ENCODE assay signal across 34 mouse cellular contexts in the genomic region with DNA sequence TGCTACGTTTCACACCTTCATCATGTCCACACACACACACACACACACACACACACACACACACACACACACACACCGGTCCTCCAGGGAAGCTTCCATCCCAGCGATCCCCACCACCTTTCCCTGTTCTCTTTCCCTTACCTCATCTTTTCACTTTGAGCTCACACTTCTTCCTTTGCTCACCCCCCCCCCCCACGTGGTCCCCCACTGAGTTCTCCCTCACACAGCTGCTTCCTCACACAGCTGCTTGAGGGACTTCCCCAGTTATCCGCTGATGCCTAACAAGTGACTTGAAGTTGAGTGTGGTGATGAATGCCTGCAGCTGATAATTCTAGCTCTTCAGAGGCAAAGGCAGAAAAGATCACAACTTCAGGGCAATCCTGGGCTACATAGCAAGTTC. TPM values are rescaled to one million over a fixed set of nuclear protein-coding genes. Genes with fewer than 3 reads are reported as not detected.
A peak's percentile ranks its signal among the peaks of the same experiment; 100 is the strongest.
DNase-seq lines count a peak whose midpoint lies in the region; ATAC-seq and TF ChIP-seq lines count a peak whose summit lies in the region.
"Had no signal": no experiment of that assay in that cellular context is flagged by ENCODE, and none has a peak within 500 bp of the region (broad histone marks: within the 10 kb centered on the region; RNA-seq: fewer than 3 reads in every experiment).

No protein-coding gene starts in this region.

- H3K4me3 ChIP-seq in hindbrain, embryonic 10.5 days: no peak overlapping the region
- H3K4me3 ChIP-seq in hindbrain, embryonic 14.5 days (replicated peaks; ENCODE audit: low read length): no peak overlapping the region
- no peak overlapping the region for H3K4me3 ChIP-seq in myocyte
- H3K4me3 ChIP-seq: embryonic facial prominence, embryonic 12.5 days; heart, adult 2 months; heart, embryonic 12.5 days; layer of hippocampus, adult 2 months; limb, embryonic 10.5 days; limb, embryonic 15.5 days; liver, embryonic 13.5 days; neural tube, embryonic 13.5 days had no signal

- no peak for ATAC-seq in hindbrain, embryonic 14.5 days (ENCODE audit: low FRiP score)
- ATAC-seq in hematopoietic stem cell, adult 5-6 weeks (replicated peaks in 1 of 2; ENCODE audit: insufficient read depth in 1 of 2, low FRiP score in 2 of 2, low TSS enrichment in 1 of 2, low read depth in 1 of 2, poor library complexity in 2 of 2, severe bottlenecking in 2 of 2): peak; percentile 64 to 69; a peak in 2 of 4 replicates
- ATAC-seq: forebrain, embryonic 14.5 days; hindbrain, postnatal 0 days; intestine, embryonic 16.5 days; midbrain, embryonic 16.5 days had no signal

- no peak overlapping the region for H3K4me2 ChIP-seq in hindbrain, embryonic 14.5 days (replicated peaks)
- H3K4me2 ChIP-seq in myocyte (ENCODE audit: low read depth): no peak overlapping the region
- H3K4me2 ChIP-seq: embryonic facial prominence, embryonic 12.5 days; limb, embryonic 15.5 days; liver, embryonic 13.5 days; midbrain, embryonic 11.5 days; neural tube, embryonic 13.5 days had no signal

- H3ac ChIP-seq in myocyte (ENCODE audit: control insufficient read depth, insufficient read length): no peak overlapping the region

- H3K4me1 ChIP-seq in hindbrain, embryonic 10.5 days (replicated peaks): no peaks in the 10 kb centered on the region
- no peaks in the 10 kb centered on the region for H3K4me1 ChIP-seq in hindbrain, embryonic 14.5 days (replicated peaks; ENCODE audit: control insufficient read depth, insufficient read depth, low read length)
- H3K4me1 ChIP-seq: limb, embryonic 15.5 days; liver, embryonic 13.5 days had no signal

- H3K27me3 ChIP-seq in hindbrain, embryonic 10.5 days (ENCODE audit: insufficient read depth, poor library complexity, severe bottlenecking): no peaks in the 10 kb centered on the region
- H3K27me3 ChIP-seq in hindbrain, embryonic 14.5 days (ENCODE audit: control insufficient read depth, insufficient read depth, low read length): no peaks in the 10 kb centered on the region
- no peaks in the 10 kb centered on the region for H3K27me3 ChIP-seq in myocyte (ENCODE audit: control insufficient read depth, insufficient read depth, insufficient read length)
- H3K27me3 ChIP-seq: embryonic facial prominence, embryonic 12.5 days; heart, embryonic 12.5 days; limb, embryonic 15.5 days; liver, embryonic 13.5 days; neural tube, embryonic 13.5 days had no signal

- 72% methylated on average over 5 of the region's 5 CpGs for WGBS in hindbrain, embryonic 10.5 days
- 71% methylated on average over 5 of the region's 5 CpGs for WGBS in hindbrain, embryonic 14.5 days

- TF ChIP-seq POLR2A in myocyte (IDR thresholded peaks at IDR 0.05; ENCODE audit: insufficient read length, low read depth): no peak

- no peaks in the 10 kb centered on the region for H3K79me2 ChIP-seq in myocyte (ENCODE audit: control insufficient read depth, insufficient read depth)

- H3K27ac ChIP-seq in hindbrain, embryonic 10.5 days: 0 out of 2 replicates have a peak overlapping the region, but pooled peaks have one; percentile 5
- H3K27ac ChIP-seq in hindbrain, embryonic 14.5 days: no peak overlapping the region
- H3K27ac ChIP-seq: embryonic facial prominence, embryonic 12.5 days; heart, adult 2 months; hindbrain, postnatal 0 days; layer of hippocampus, adult 2 months; limb, embryonic 10.5 days; limb, embryonic 15.5 days; liver, embryonic 13.5 days; macrophage; neural tube, embryonic 13.5 days had no signal

- H3K9ac ChIP-seq in hindbrain, embryonic 14.5 days: no peak overlapping the region
- H3K9ac ChIP-seq: embryonic facial prominence, embryonic 12.5 days; limb, embryonic 15.5 days; liver, embryonic 13.5 days; neural tube, embryonic 13.5 days had no signal

- H3K36me3 ChIP-seq in hindbrain, embryonic 10.5 days: 0 out of 2 replicates have a peak, but pooled peaks cover 5% of the 10 kb centered on the region
- H3K36me3 ChIP-seq in hindbrain, embryonic 14.5 days (replicated peaks; ENCODE audit: control insufficient read depth, insufficient read depth): no peaks in the 10 kb centered on the region
- peaks cover 23% of the 10 kb centered on the region for H3K36me3 ChIP-seq in myocyte (ENCODE audit: control insufficient read depth, insufficient read depth)
- H3K36me3 ChIP-seq: heart, embryonic 12.5 days; liver, embryonic 13.5 days; neural tube, embryonic 13.5 days had no signal

- no peak for DNase-seq in hindbrain, embryonic 10.5 days (ENCODE audit: low spot score)
- DNase-seq in hindbrain, embryonic 14.5 days (ENCODE audit: low spot score): no peak
- DNase-seq in CD4-positive, CD25-positive, alpha-beta regulatory T cell, adult 2 months (ENCODE audit: low read depth, low spot score): peak; percentile 31
- no peak for DNase-seq in kidney, adult 9 months
- DNase-seq in kidney, postnatal 10 days: no peak
- no peak for DNase-seq in left cerebral cortex, adult 8-10 months (ENCODE audit: low spot score in 2 of 2)
- DNase-seq: adrenal gland, postnatal 10 days; cerebellum, adult 11 months; cerebellum, adult 9-10 months; cerebellum, postnatal 36 days; embryo, embryonic 11 days; gastrocnemius, postnatal 25 days; heart, adult 2 months; kidney, postnatal 36 days; layer of hippocampus, postnatal 36 days; liver, embryonic 13.5 days; lung, adult 2 months; lung, postnatal 10 days; retina, postnatal 1 day; right cerebral cortex, postnatal 14 days had no signal

- no peaks in the 10 kb centered on the region for H3K9me3 ChIP-seq in hindbrain, embryonic 10.5 days
- H3K9me3 ChIP-seq in hindbrain, embryonic 14.5 days (ENCODE audit: control insufficient read depth, low read length): no peaks in the 10 kb centered on the region
- H3K9me3 ChIP-seq: embryonic facial prominence, embryonic 12.5 days; heart, embryonic 12.5 days; limb, embryonic 10.5 days; limb, embryonic 15.5 days; liver, embryonic 13.5 days; neural tube, embryonic 13.5 days had no signal

TF ChIP-seq in myocyte, 11 proteins besides CTCF, POLR2A, EP300 and RAD21:
- TF ChIP-seq MAX (IDR thresholded peaks at IDR 0.05; ENCODE audit: low read depth) (no peak), REST (IDR thresholded peaks at IDR 0.05; ENCODE audit: insufficient read depth, insufficient read length) (no peak), E2F4 (IDR thresholded peaks at IDR 0.05; ENCODE audit: insufficient read depth) (no peak), MYOD1 (IDR thresholded peaks at IDR 0.05; ENCODE audit: control insufficient read depth in 1 of 3, insufficient read length in 2 of 3, low read depth in 2 of 3) (peak in 2 of 3 experiments; percentile 13 to 30), SRF (IDR thresholded peaks at IDR 0.05; ENCODE audit: control insufficient read depth, insufficient read length, low read depth) (no peak), MYOG (IDR thresholded peaks at IDR 0.05; ENCODE audit: control insufficient read depth in 1 of 3, insufficient read depth in 1 of 3, insufficient read length in 2 of 3, low read depth in 2 of 3) (peak in 1 of 3 experiments; percentile 48), POLR2AphosphoS2 (IDR thresholded peaks at IDR 0.05; ENCODE audit: insufficient read length, low read depth) (no peak)

RNA-seq across cellular contexts. Expression of a gene that starts 18.7 kb away (rescaled TPM):
- polyA plus RNA-seq in hindbrain, embryonic 10.5 days (2016; fragmentation: Nextera tagmentation; extraction: Ambion mirVana): 29.4 and 30.0 TPM in 2 replicates
- 33.4 and 34.8 TPM in 2 replicates for polyA plus RNA-seq in hindbrain, embryonic 14.5 days (2014; fragmentation: Nextera tagmentation; extraction: Ambion mirVana)
- total RNA-seq in hematopoietic stem cell, adult 5-6 weeks (2017): 6.8 and 8.3 TPM in 2 replicates
- 10.1 TPM for polyA plus RNA-seq in myocyte (2012; fragmentation: generic; extraction: Trizol)
- 10 to 100 TPM; 21.3 to 24.5 (median 22.5) TPM for total RNA-seq in left cerebral cortex, adult 8-10 months (2022)
